Mouse (Mus musculus) ES-E14 (cell line): ENCODE results near the gene Apon. TPM values are rescaled to one million over a fixed set of nuclear protein-coding genes. Genes with fewer than 3 reads are reported as not detected.

Experiments used
- DNase-seq: peaks from one replicate; pipeline ENCODE4 v3.0.0-alpha.2; 2013; ENCODE audit warnings: low read depth, low spot score
- H3K27ac ChIP-seq: 2 replicates; pipeline ENCODE4 v1.5.1; 2012; ENCODE audit warnings: low read depth, mild to moderate bottlenecking, low read length, moderate library complexity, mixed read lengths; ENCODE audit not compliant: poor library complexity, insufficient read depth, severe bottlenecking
- H3K36me3 ChIP-seq: 2 replicates; pipeline ENCODE4 v1.6.1; 2012; ENCODE audit warnings: mild to moderate bottlenecking, low read length, moderate library complexity, mixed read lengths; ENCODE audit not compliant: control insufficient read depth, poor library complexity, insufficient read depth, severe bottlenecking
- H3K4me1 ChIP-seq, 2 experiments: fragments of 150-350 bp in 1 of 2; sonication (generic) in 1 of 2; 2 replicates each; pipeline ENCODE4 v1.6.1; 2012; ENCODE audit warnings: low read length in 2 of 2, mild to moderate bottlenecking in 1 of 2, mixed read lengths in 1 of 2; ENCODE audit not compliant: control insufficient read depth in 2 of 2, insufficient read depth in 2 of 2, poor library complexity in 1 of 2
- H3K4me3 ChIP-seq, 2 experiments: fragments of 150-350 bp in 1 of 2; sonication (generic) in 1 of 2; 2 replicates each; pipeline ENCODE4 v1.5.1; 2012; ENCODE audit warnings: low read length in 2 of 2, low read depth in 1 of 2, mild to moderate bottlenecking in 1 of 2, mixed read lengths in 1 of 2; ENCODE audit not compliant: insufficient read depth in 1 of 2, poor library complexity in 1 of 2, severe bottlenecking in 1 of 2
- H3K9ac ChIP-seq: 2 replicates; pipeline ENCODE4 v1.6.1; 2012; ENCODE audit warnings: low read depth, mild to moderate bottlenecking, low read length, mixed read lengths; ENCODE audit not compliant: poor library complexity, insufficient read depth, severe bottlenecking
- H3K9me3 ChIP-seq: fragments of 150-350 bp; sonication (generic); 2 replicates; pipeline ENCODE4 v1.6.1; 2012; ENCODE audit warnings: low read depth, mild to moderate bottlenecking, low read length; ENCODE audit not compliant: control insufficient read depth, insufficient read depth
- CHD2 ChIP-seq: IDR thresholded peaks from 2 replicates; pipeline ENCODE4 v1.6.1; 2014; ENCODE audit warnings: mild to moderate bottlenecking, low read depth, low read length, inconsistent platforms
- HCFC1 ChIP-seq: IDR thresholded peaks from 2 replicates; pipeline ENCODE4 v1.6.1; 2012; ENCODE audit warnings: low read length, inconsistent platforms, borderline replicate concordance; ENCODE audit not compliant: insufficient read depth
- MAFK ChIP-seq: IDR thresholded peaks from 2 replicates; pipeline ENCODE4 v1.6.1; 2014; ENCODE audit warnings: mild to moderate bottlenecking, low read depth, low read length, inconsistent platforms; ENCODE audit not compliant: insufficient read depth
- ZC3H11A ChIP-seq: IDR thresholded peaks from 2 replicates; pipeline ENCODE4 v1.6.1; 2012; ENCODE audit warnings: low read depth, mild to moderate bottlenecking, inconsistent platforms, low read length, borderline replicate concordance
- ZNF384 ChIP-seq: IDR thresholded peaks from 2 replicates; pipeline ENCODE4 v1.6.1; 2012; ENCODE audit warnings: low read depth, low read length, inconsistent platforms
- in situ Hi-C, 2 experiments: fragments of 600-800 bp; cut with MboI; formaldehyde crosslinking; loops; one replicate each; pipeline ENCODE4 v1.15.1; 2025; ENCODE audit warnings: low sequenced_read_pairs in 2 of 2, inconsistent platforms in 1 of 2; ENCODE audit not compliant: unreplicated experiment in 2 of 2
- total RNA-seq: library from RNA; depleted of rRNA; stranded (reverse); fragments of 300-350 nt; gene quantifications from 2 replicates; pipeline ENCODE4 v1.2.3, GENCODE M21; 2012

Gene Apon
- total RNA-seq, 1 experiment = 0.31 TPM

DNA sequence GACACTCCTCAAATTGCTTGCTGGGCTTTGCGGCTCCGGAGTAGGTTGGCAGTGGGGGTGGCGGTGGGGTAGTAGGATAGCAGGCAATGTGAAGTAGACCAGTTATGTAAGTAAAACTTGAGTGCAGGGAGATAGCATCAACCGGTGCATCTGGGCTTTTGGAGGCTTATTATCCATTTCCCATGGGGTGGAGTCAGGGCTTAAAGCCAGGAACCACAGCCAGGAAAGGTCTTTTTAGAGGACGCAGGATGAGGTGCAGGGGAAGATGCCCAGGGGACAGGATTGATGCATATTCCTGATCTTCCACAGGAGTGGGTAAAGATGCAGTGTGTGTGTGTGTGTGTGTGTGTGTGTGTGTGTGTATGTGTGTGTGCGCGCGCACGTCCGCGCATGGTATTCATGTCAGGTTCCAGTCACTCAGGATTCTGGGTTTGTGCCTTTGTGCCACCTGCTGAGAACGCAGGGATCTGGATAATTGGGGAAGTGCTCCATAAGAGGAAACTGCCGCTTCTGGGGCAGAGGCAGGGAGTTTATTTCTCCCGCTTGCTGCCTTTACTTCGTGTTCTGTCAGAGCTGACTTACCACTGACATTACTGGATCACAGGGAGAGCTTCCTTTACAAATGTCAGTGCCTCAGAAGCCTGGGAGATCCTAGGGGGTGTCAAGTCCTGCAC is 16.0 kb upstream of the Apon start:
- H3K4me3 ChIP-seq = no peak overlapping the region
- peaks cover 0 to 19% of the 10 kb centered on the region in 2 experiments; a peak in 1 of 4 replicates for H3K4me1 ChIP-seq
- no peaks in the 10 kb centered on the region for H3K9me3 ChIP-seq
- no peak overlapping the region for H3K27ac ChIP-seq
- H3K9ac ChIP-seq = no peak overlapping the region
- TF ChIP-seq CHD2 = no peak
- no peak for TF ChIP-seq ZC3H11A
- peaks cover 34% of the 10 kb centered on the region for H3K36me3 ChIP-seq
- DNase-seq = no peak
- in situ Hi-C loops = no loop called here

DNA sequence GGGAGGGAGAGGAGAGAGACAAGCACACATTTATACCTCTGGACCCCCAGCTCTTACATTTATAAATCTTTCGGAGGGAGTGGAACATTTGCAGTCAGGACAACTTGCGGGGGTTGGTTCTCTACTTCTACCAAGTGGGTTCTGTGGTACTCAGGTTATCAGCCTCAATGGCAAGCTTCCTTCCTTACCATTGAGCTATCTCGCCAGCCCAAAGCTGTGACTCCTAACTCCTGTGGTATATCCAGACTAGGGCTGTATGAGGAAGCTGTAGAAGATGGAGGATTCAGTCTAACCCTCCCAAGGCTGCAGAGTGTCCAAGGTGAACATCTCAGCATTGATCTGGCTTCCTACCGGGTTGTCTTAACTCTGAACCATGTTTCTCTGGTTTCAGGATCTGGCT is 14.8 kb upstream of the Apon start:
- Histone ChIP-seq H3K36me3 (peaks cover 39% of the 10 kb centered on the region), H3K9ac (no peak overlapping the region), H3K9me3 (no peaks in the 10 kb centered on the region), H3K4me1 (peaks cover 0 to 19% of the 10 kb centered on the region in 2 experiments; a peak in 1 of 4 replicates), H3K27ac (no peak overlapping the region), H3K4me3 (no peak overlapping the region)
- in situ Hi-C loops = no loop called here
- TF ChIP-seq MAFK = no peak
- TF ChIP-seq CHD2 = no peak
- TF ChIP-seq HCFC1 = no peak
- TF ChIP-seq ZNF384 = no peak
- TF ChIP-seq ZC3H11A = no peak
- no peak for DNase-seq

DNA sequence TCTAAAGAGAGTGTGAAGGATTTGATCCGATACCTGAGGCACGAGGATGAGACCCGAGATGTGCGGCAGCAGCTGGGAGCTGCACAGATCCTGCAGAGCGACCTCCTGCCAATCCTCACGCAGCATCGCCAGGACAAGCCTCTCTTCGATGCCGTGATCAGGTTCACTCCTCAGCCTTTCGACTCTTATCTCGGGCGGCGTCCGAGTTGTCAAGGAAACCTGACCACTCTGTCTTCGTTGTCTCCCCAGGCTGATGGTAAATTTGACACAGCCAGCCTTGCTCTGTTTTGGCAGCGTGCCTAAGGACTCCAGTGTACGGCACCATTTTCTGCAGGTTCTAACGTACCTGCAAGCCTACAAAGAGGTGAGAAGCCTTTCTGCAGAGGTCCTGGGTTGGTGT is 13.8 kb upstream of the Apon start:
- H3K27ac ChIP-seq = no peak overlapping the region
- H3K4me1 ChIP-seq = peaks cover 0 to 15% of the 10 kb centered on the region in 2 experiments; a peak in 1 of 4 replicates
- no peaks in the 10 kb centered on the region for H3K9me3 ChIP-seq
- DNase-seq = no peak
- TF ChIP-seq MAFK = no peak
- no peak for TF ChIP-seq CHD2
- no peak for TF ChIP-seq ZNF384
- no peak for TF ChIP-seq ZC3H11A
- no peak for TF ChIP-seq HCFC1
- no peak overlapping the region for H3K4me3 ChIP-seq
- H3K36me3 ChIP-seq = peaks cover 41% of the 10 kb centered on the region
- H3K9ac ChIP-seq = no peak overlapping the region; the same call in 1 of the 2 replicates
- in situ Hi-C loops = no loop called here

DNA sequence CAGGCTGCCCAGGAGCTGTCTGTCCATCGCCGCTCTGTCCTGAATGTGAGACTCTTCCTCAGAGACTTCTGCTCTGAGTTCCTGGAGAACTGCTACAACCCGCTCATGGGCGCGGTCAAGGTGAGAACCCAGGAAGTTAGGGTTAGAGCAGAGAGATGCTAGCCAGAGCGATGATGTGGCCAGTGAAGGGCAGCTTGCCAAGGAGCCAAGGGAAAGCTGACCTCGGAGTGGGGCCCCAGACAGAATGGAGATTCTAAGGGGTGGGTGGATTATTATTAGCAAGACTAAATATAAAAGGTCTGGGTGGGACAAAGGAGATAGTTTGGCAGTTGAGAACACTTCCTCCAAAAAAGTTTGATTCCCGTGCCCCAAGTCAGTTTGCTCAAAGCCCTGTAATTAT is 10.6 kb upstream of the Apon start:
- H3K9ac ChIP-seq = no peak overlapping the region
- H3K9me3 ChIP-seq = no peaks in the 10 kb centered on the region
- TF ChIP-seq HCFC1 (no peak), CHD2 (no peak), ZNF384 (no peak), MAFK (no peak), ZC3H11A (no peak)
- in situ Hi-C loops = no loop called here
- H3K36me3 ChIP-seq = peaks cover 54% of the 10 kb centered on the region
- peaks cover 0 to 11% of the 10 kb centered on the region in 2 experiments; a peak in 1 of 4 replicates for H3K4me1 ChIP-seq
- H3K27ac ChIP-seq = no peak overlapping the region
- no peak for DNase-seq
- no peak overlapping the region for H3K4me3 ChIP-seq

DNA sequence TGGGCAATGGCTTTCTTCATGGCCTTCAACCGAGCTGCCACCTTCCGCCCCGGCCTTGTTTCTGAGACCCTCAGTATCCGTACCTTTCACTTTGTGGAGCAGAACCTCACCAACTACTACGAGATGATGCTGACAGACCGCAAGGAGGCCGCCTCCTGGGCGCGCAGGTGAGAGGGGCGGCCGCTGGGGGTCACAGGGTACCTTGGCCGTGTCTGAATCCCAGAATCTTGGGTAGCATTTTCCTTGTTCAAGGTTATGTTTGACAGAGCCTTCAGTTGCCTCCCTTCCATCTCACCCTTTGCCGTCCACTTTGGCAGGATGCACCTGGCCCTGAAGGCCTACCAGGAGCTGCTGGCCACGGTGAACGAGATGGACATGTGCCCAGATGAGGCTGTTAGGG is 9.8 kb upstream of the Apon start:
- Histone ChIP-seq H3K9ac (no peak overlapping the region), H3K4me1 (peaks cover 0 to 10% of the 10 kb centered on the region in 2 experiments; a peak in 1 of 4 replicates), H3K4me3 (no peak overlapping the region), H3K36me3 (peaks cover 61% of the 10 kb centered on the region), H3K27ac (no peak overlapping the region), H3K9me3 (no peaks in the 10 kb centered on the region)
- in situ Hi-C loops = no loop called here
- TF ChIP-seq ZNF384 = no peak
- TF ChIP-seq HCFC1 = no peak
- no peak for TF ChIP-seq ZC3H11A
- TF ChIP-seq MAFK = no peak
- no peak for TF ChIP-seq CHD2
- DNase-seq = no peak
